Mouse (Mus musculus): Measurements from ENCODE around the gene Lep. TPM values are rescaled to one million over a fixed set of nuclear protein-coding genes. Genes with fewer than 3 reads are reported as not detected.

Lep gene
- total RNA-seq, 2 experiments from 2014 or later: not detected

DNA sequence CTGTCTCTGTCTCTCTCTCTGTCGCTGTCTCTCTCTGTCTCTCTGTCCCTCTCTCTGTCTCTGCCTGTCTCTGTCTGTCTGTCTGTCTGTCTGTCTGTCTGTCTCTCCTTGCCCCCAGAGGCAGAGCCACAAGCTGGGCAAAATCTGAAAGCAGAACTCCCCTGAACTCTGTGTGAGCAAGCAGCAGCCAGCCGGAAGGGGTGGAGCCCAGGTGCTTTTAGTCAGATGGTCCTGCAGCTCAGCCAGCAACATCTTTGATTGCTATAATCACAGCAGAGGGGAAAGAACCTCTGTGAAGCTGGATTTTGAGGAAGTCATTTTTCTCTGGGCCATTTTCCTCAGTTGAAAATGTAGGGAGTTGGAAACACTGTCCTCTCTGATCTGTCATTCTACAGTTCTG lies 19.8 kb upstream of the Lep start:
- DNase-seq (ENCODE audit: low spot score in 2 of 2): no peak

GRCm38 (mm10) chr6:29044029-29044428 lies 16.0 kb upstream of the Lep start:
- DNase-seq (ENCODE audit: low spot score in 2 of 2): no peak

GRCm38 (mm10) chr6:29049926-29050325 lies 10.1 kb upstream of the Lep start:
- DNase-seq (ENCODE audit: low spot score in 2 of 2): no peak

- DNase-seq (ENCODE audit: low spot score in 2 of 2): no peak
Measured at GRCm38 (mm10) chr6:29052188-29052587, 7.8 kb upstream of the Lep start.

GRCm38 (mm10) chr6:29053181-29053580 lies 6.8 kb upstream of the Lep start:
- no peak for DNase-seq (ENCODE audit: low spot score in 2 of 2)

GRCm38 (mm10) chr6:29056377-29056776 lies 3.6 kb upstream of the Lep start:
- DNase-seq (ENCODE audit: low spot score in 2 of 2): no peak

- DNase-seq (ENCODE audit: low spot score in 2 of 2): no peak
Measured at GRCm38 (mm10) chr6:29066389-29066790, 6.4 kb downstream of the Lep start.

GRCm38 (mm10) chr6:29072258-29072657 lies 12.2 kb downstream of the Lep start:
- DNase-seq (ENCODE audit: low spot score in 2 of 2): peak in 1 of 2 experiments; percentile 40

GRCm38 (mm10) chr6:29073462-29074132 lies 13.6 kb downstream of the Lep start:
- DNase-seq (ENCODE audit: low spot score in 2 of 2): peak in 1 of 2 experiments; percentile 34

DNA sequence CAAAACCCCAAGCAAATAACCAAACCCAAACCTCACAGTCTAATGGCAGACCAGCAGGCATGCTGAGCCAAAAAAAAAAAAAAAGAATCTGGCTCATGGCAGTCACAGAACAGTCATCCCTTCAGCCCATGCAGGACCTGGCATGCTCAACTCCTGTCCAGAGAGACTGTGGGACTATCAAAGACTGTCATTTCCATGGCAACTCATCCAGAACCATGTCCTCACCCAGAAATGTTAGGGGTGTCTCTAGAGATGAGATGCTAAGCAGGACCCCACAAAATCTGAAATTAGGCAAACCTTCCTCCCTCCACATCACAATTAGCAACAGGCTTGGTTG lies 14.1 kb downstream of the Lep start:
- DNase-seq (ENCODE audit: low spot score in 2 of 2): no peak

DNA sequence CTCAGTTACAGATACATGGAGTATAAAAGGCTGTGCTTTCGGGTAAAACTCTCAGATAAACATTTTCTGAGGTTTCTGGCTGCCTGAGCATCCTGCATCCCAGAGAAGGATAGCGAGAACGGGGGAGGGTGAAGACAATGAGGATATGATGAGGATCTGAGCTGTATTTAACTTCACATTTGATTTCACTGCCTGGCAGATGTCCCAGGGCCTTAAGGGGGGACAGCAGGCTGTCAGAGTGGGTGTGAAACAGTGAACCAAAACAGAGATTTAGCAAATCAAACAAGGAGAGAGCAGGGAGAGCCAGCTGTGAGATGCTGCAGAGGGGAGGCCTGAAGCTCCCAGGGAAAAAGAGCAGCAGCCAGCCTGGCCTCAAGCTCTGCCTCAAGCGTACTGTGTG lies 19.3 kb downstream of the Lep start:
- DNase-seq (ENCODE audit: low spot score in 2 of 2): peak; percentile 54 to 55

GRCm38 (mm10) chr6:29081826-29082363 lies 21.9 kb downstream of the Lep start:
- DNase-seq (ENCODE audit: low spot score in 2 of 2): no peak

- no peak for DNase-seq (ENCODE audit: low spot score in 2 of 2)
Measured at GRCm38 (mm10) chr6:29082776-29083354, 22.8 kb downstream of the Lep start.

DNA sequence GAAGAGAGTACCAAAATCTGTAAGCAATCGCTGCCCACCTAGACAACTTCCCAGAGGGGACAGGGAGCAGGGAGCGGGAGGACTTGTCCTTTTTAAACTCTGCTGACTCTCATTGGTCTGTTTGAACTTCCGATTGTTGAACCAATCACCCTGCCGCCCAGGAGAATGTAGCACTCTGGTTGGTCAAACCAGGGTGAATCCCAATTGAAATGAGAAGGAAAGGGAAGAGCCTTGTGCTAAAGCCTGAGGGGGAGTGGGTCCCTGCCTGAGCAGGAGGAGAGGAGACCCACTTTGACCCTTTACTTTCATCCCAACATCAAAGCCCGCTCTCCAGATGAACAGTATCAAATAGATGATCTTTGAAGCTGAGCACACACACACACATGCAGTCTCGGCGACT lies 24.4 kb downstream of the Lep start:
- DNase-seq (ENCODE audit: low spot score in 2 of 2): no peak

DNA sequence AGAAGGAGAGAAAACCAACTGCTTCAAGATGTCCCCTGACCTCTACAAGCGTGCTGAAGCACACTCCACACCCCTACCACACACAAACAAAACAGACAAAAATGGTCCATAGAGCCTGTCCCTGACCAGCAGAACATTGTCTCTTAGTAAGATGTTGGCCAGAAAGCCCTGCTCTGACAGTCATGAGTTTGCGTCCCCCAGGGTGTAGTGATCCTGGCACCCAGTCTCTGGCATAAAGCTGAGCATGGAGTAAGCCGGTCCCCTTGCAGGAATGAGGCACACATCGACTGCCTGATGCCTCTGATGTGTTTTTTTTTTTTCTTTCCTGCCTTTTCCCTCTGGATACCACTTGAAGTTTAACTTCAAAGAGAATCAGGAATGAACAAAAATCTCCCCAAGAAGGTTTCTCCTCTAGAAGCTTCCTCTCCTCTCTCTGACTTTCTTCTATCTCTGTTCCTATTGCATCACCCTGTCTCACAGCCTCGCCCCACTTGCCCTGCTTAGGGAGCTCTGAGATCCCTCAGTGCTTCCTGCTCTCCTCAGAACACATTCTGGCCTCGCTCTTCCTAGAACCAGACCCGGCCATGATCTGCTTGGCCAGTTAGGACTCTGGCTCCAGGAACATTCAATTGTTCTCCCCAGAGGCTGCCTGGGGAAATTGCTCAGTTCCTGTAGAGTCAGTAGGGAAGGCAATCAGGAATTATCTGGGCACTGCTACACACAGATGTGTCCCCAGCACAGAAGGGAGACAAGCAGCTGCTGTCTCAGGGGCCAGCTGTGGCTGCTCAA lies 28.1 kb downstream of the Lep start:
- no peak for DNase-seq (ENCODE audit: low spot score in 2 of 2)

GRCm38 (mm10) chr6:29092234-29092633 lies 32.2 kb downstream of the Lep start:
- no peak for DNase-seq (ENCODE audit: low spot score in 2 of 2)

DNA sequence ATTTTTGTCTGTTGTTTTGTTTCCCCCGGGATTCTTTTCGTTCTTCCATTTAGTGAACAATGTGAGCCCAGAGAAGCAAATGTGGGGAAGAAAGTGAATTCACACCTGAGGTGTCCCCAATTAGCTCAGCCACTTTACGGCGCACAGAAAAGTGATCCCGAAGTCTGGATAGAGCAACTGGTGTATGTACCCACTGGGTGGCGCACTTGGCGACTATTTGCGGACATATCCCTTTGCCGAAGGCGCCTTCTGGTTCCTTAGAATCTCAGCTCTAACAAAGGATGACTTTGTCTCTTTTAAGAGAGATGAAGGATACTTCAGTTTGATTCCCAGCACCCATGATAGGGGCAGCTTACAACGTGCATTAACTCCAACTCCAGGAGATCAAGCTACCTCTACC lies 32.9 kb downstream of the Lep start:
- DNase-seq (ENCODE audit: low spot score in 2 of 2): no peak

GRCm38 (mm10) chr6:29099536-29100170 lies 39.6 kb downstream of the Lep start:
- DNase-seq (ENCODE audit: low spot score in 2 of 2): peak in 1 of 2 experiments; percentile 25

- no peak for DNase-seq (ENCODE audit: low spot score in 2 of 2)
Measured at GRCm38 (mm10) chr6:29100423-29100822, 40.4 kb downstream of the Lep start.

GRCm38 (mm10) chr6:29101248-29101864 lies 41.3 kb downstream of the Lep start:
- DNase-seq (ENCODE audit: low spot score in 2 of 2): peak in 1 of 2 experiments; percentile 27

DNA sequence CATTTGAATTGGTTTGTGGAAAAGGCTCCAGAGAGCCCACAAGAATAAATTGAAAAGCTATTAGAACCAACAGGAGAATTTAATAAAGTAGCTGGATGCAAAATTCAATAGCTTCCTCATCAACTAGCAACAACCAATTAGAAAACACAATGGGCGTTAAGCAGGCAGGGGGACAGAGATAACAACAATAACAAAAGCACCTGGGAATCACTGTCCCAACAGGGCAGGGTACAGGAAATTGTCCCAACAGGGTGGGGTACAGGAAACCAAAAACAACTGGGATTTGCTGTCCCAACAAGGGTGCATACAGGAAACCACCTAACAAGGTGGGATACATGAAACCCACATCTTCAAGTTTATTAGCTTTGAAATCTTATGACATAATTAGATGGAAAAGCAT lies 48.4 kb downstream of the Lep start:
- no peak for DNase-seq (ENCODE audit: low spot score in 2 of 2)
